ENCODE assay signal across 10 mouse cellular contexts in the genomic region with DNA sequence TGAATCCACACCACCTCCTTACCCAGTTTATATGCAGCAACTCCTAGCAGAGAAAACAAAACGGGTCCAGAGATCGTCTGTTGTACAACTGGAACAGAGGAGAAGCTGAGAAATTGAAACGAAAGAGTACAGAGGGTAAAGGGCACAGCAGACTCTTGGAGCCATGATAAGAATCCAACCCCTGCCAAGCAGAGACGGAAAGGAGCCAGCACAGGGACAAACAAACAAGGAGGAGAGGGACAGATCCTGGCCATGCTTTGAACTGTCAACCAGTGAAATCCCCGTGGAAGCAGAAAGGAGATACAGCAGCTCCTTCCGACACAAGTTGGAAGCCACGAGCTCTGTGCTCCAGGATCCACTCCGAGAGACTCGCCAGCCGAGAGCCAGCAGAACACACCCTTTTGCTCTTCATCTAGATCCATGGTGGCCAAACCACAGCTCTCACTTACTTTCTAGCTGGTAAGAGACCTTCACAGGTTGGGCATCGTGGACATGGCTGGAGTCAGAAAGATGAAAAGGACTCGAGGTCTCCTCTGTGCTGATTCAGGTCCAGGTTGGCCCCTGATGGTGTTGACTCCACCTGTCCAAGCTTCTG. TPM values are rescaled to one million over a fixed set of nuclear protein-coding genes. Genes with fewer than 3 reads are reported as not detected.
DNase-seq lines count a peak whose midpoint lies in the region; ATAC-seq and TF ChIP-seq lines count a peak whose summit lies in the region.
"Had no signal": no experiment of that assay in that cellular context is flagged by ENCODE, and none has a peak within 500 bp of the region (broad histone marks: within the 10 kb centered on the region; RNA-seq: fewer than 3 reads in every experiment).

No protein-coding gene starts in this region.

- no peaks in the 10 kb centered on the region for H3K9me3 ChIP-seq in forebrain, embryonic 10.5 days
- no peaks in the 10 kb centered on the region for H3K9me3 ChIP-seq in forebrain, embryonic 14.5 days (replicated peaks; ENCODE audit: control insufficient read depth, low read length)
- no peaks in the 10 kb centered on the region for H3K9me3 ChIP-seq in kidney, embryonic 15.5 days (replicated peaks)
- no peaks in the 10 kb centered on the region for H3K9me3 ChIP-seq in embryonic facial prominence, embryonic 14.5 days (ENCODE audit: control insufficient read depth, low read length)
- H3K9me3 ChIP-seq in liver, embryonic 12.5 days (replicated peaks): no peaks in the 10 kb centered on the region

- intact Hi-C loops in left cerebral cortex, postnatal 14 days (cut with DNase I): no loop called here

- H3K27ac ChIP-seq in forebrain, embryonic 10.5 days: no peak overlapping the region
- H3K27ac ChIP-seq in forebrain, embryonic 14.5 days (ENCODE audit: low read depth, low read length): no peak overlapping the region
- H3K27ac ChIP-seq in kidney, adult 2 months (ENCODE audit: insufficient read depth, low read depth, low read length): peak overlapping the region; percentile 97; the same call in 1 of the 2 replicates
- H3K27ac ChIP-seq in kidney, embryonic 15.5 days: no peak overlapping the region
- H3K27ac ChIP-seq in embryonic facial prominence, embryonic 14.5 days (replicated peaks; ENCODE audit: low read depth, low read length): no peak overlapping the region
- H3K27ac ChIP-seq in liver, embryonic 12.5 days: no peak overlapping the region

- no peak overlapping the region for H3K4me2 ChIP-seq in forebrain, embryonic 14.5 days (ENCODE audit: low read length)
- no peak overlapping the region for H3K4me2 ChIP-seq in kidney, embryonic 15.5 days
- no peak overlapping the region for H3K4me2 ChIP-seq in embryonic facial prominence, embryonic 14.5 days (ENCODE audit: low read depth, low read length)
- peak overlapping the region; percentile 80 for H3K4me2 ChIP-seq in liver, embryonic 12.5 days

- peaks cover 20% of the 10 kb centered on the region for H3K4me1 ChIP-seq in forebrain, embryonic 10.5 days
- peaks cover 4% of the 10 kb centered on the region for H3K4me1 ChIP-seq in forebrain, embryonic 14.5 days (ENCODE audit: control insufficient read depth, insufficient read depth, low read length)
- 0 out of 2 replicates have a peak, but pooled peaks cover 9% of the 10 kb centered on the region for H3K4me1 ChIP-seq in kidney, adult 2 months (ENCODE audit: control insufficient read depth, insufficient read depth, low read length)
- H3K4me1 ChIP-seq in kidney, embryonic 15.5 days: peaks cover 13% of the 10 kb centered on the region
- peaks cover 11% of the 10 kb centered on the region for H3K4me1 ChIP-seq in embryonic facial prominence, embryonic 14.5 days (ENCODE audit: control insufficient read depth, insufficient read depth, low read length)
- H3K4me1 ChIP-seq in liver, embryonic 12.5 days: peaks cover 26% of the 10 kb centered on the region

- TF ChIP-seq POLR2A in kidney, adult 2 months (IDR thresholded peaks at IDR 0.05; ENCODE audit: low read depth, low read length): no peak

- no peak for TF ChIP-seq CTCF in kidney, adult 2 months (conservative IDR thresholded peaks at IDR 0.05; ENCODE audit: insufficient read depth, insufficient read length, low read depth, low read length)

- H3K36me3 ChIP-seq in forebrain, embryonic 10.5 days (replicated peaks): peaks cover 51% of the 10 kb centered on the region
- peaks cover 41% of the 10 kb centered on the region for H3K36me3 ChIP-seq in forebrain, embryonic 14.5 days (ENCODE audit: control insufficient read depth, insufficient read depth, low read length)
- no peaks in the 10 kb centered on the region; the same call in none of the 2 replicates for H3K36me3 ChIP-seq in kidney, adult 2 months (ENCODE audit: control insufficient read depth, insufficient read depth, low read length)
- H3K36me3 ChIP-seq in kidney, embryonic 15.5 days: peaks cover 46% of the 10 kb centered on the region
- H3K36me3 ChIP-seq in embryonic facial prominence, embryonic 14.5 days (ENCODE audit: control insufficient read depth, insufficient read depth, low read length): peaks cover 42% of the 10 kb centered on the region
- peaks cover 47% of the 10 kb centered on the region for H3K36me3 ChIP-seq in liver, embryonic 12.5 days

- 90% methylated on average over 12 of the region's 12 CpGs for WGBS in forebrain, embryonic 10.5 days
- 89% methylated on average over 12 of the region's 12 CpGs for WGBS in forebrain, embryonic 14.5 days
- WGBS in kidney, adult 2 months: 65% methylated on average over 12 of the region's 12 CpGs
- 91% methylated on average over 12 of the region's 12 CpGs for WGBS in kidney, embryonic 15.5 days
- WGBS in embryonic facial prominence, embryonic 14.5 days: 90% methylated on average over 12 of the region's 12 CpGs
- WGBS in liver, embryonic 12.5 days (ENCODE audit: insufficient replicate concordance): 83% methylated on average over 12 of the region's 12 CpGs

- no peak overlapping the region for H3K9ac ChIP-seq in forebrain, embryonic 14.5 days (ENCODE audit: low read length)
- no peak overlapping the region for H3K9ac ChIP-seq in kidney, embryonic 15.5 days
- no peak overlapping the region for H3K9ac ChIP-seq in embryonic facial prominence, embryonic 14.5 days (ENCODE audit: low read depth, low read length)
- 0 out of 2 replicates have a peak overlapping the region, but pooled peaks have one; percentile 91 for H3K9ac ChIP-seq in liver, embryonic 12.5 days

- peak overlapping the region; percentile 93; the same call in 1 of the 2 replicates for H3K4me3 ChIP-seq in forebrain, embryonic 10.5 days
- no peak overlapping the region for H3K4me3 ChIP-seq in forebrain, embryonic 14.5 days (ENCODE audit: low read depth, low read length)
- 0 out of 2 replicates have a peak overlapping the region, but pooled peaks have one; percentile 79 for H3K4me3 ChIP-seq in kidney, adult 2 months (ENCODE audit: insufficient read depth, low read depth, low read length)
- H3K4me3 ChIP-seq in kidney, embryonic 15.5 days (replicated peaks): no peak overlapping the region
- 0 out of 2 replicates have a peak overlapping the region, but pooled peaks have one; percentile 81 for H3K4me3 ChIP-seq in embryonic facial prominence, embryonic 14.5 days (ENCODE audit: low read depth, low read length)
- no peak overlapping the region; the same call in 1 of the 2 replicates for H3K4me3 ChIP-seq in liver, embryonic 12.5 days

- DNase-seq in forebrain, embryonic 10.5 days (ENCODE audit: extremely low spot score, low spot score): no peak
- no peak for DNase-seq in forebrain, embryonic 14.5 days (ENCODE audit: low spot score)
- peak; percentile 69 for DNase-seq in kidney, adult 2 months
- DNase-seq in embryonic facial prominence, embryonic 14.5 days (ENCODE audit: low spot score): no peak
- DNase-seq in layer of hippocampus, adult 18-20 months (ENCODE audit: low spot score in 2 of 2): no peak
- no peak for DNase-seq in left cerebral cortex, postnatal 14 days (ENCODE audit: low spot score in 2 of 2)
- DNase-seq: B cell, adult 2 months; layer of hippocampus, postnatal 36 days had no signal

- H3K27me3 ChIP-seq in forebrain, embryonic 10.5 days (ENCODE audit: poor library complexity, severe bottlenecking): no peaks in the 10 kb centered on the region
- H3K27me3 ChIP-seq in forebrain, embryonic 14.5 days (replicated peaks; ENCODE audit: control insufficient read depth, insufficient read depth, low read length): no peaks in the 10 kb centered on the region
- no peaks in the 10 kb centered on the region for H3K27me3 ChIP-seq in kidney, adult 2 months (replicated peaks; ENCODE audit: control insufficient read depth, insufficient read depth, low read length)
- no peaks in the 10 kb centered on the region for H3K27me3 ChIP-seq in kidney, embryonic 15.5 days
- H3K27me3 ChIP-seq in embryonic facial prominence, embryonic 14.5 days (replicated peaks; ENCODE audit: control insufficient read depth, insufficient read depth, low read length): no peaks in the 10 kb centered on the region
- H3K27me3 ChIP-seq in liver, embryonic 12.5 days (replicated peaks): no peaks in the 10 kb centered on the region

- ATAC-seq in forebrain, embryonic 14.5 days: no peak
- no peak for ATAC-seq in kidney, embryonic 15.5 days (replicated peaks; ENCODE audit: low FRiP score)
- no peak for ATAC-seq in embryonic facial prominence, embryonic 14.5 days (ENCODE audit: low read depth)
- ATAC-seq in liver, embryonic 12.5 days: no peak

RNA-seq across cellular contexts. Expression of a gene that starts 1.5 kb away (rescaled TPM):
- polyA plus RNA-seq in forebrain, embryonic 10.5 days (2016; fragmentation: Nextera tagmentation; extraction: Ambion mirVana): 42.9 and 43.4 TPM in 2 replicates
- polyA plus RNA-seq in forebrain, embryonic 14.5 days (2014; fragmentation: Nextera tagmentation; extraction: Ambion mirVana): 33.8 and 50.1 TPM in 2 replicates
- 82.8 and 85.5 TPM in 2 replicates for polyA plus RNA-seq in kidney, adult 2 months (2012; rRNA removed)
- 36.9 and 39.0 TPM in 2 replicates for polyA plus RNA-seq in kidney, embryonic 15.5 days (2015; fragmentation: Nextera tagmentation; extraction: Ambion mirVana)
- polyA plus RNA-seq in embryonic facial prominence, embryonic 14.5 days (2014; fragmentation: Nextera tagmentation; extraction: Ambion mirVana): 37.0 and 37.5 TPM in 2 replicates
- 25.4 and 27.1 TPM in 2 replicates for polyA plus RNA-seq in liver, embryonic 12.5 days (2016; fragmentation: Nextera tagmentation; extraction: Ambion mirVana)
- 100 to 1,000 TPM; 204 to 206 TPM for total RNA-seq in layer of hippocampus, adult 18-20 months (2021)
- 100 to 1,000 TPM; 184 TPM for total RNA-seq in left cerebral cortex, postnatal 14 days (2021)

RNA-seq across cellular contexts. Expression of a gene that starts 33.6 kb away (rescaled TPM):
- polyA plus RNA-seq in forebrain, embryonic 10.5 days (2016; fragmentation: Nextera tagmentation; extraction: Ambion mirVana): 20.9 and 23.0 TPM in 2 replicates
- polyA plus RNA-seq in forebrain, embryonic 14.5 days (2014; fragmentation: Nextera tagmentation; extraction: Ambion mirVana): 15.0 and 18.8 TPM in 2 replicates
- 42.1 and 45.9 TPM in 2 replicates for polyA plus RNA-seq in kidney, adult 2 months (2012; rRNA removed)
- polyA plus RNA-seq in kidney, embryonic 15.5 days (2015; fragmentation: Nextera tagmentation; extraction: Ambion mirVana): 47.2 and 56.0 TPM in 2 replicates
- 83.8 and 102 TPM in 2 replicates for polyA plus RNA-seq in embryonic facial prominence, embryonic 14.5 days (2014; fragmentation: Nextera tagmentation; extraction: Ambion mirVana)
- 26.4 TPM in 2 replicates for polyA plus RNA-seq in liver, embryonic 12.5 days (2016; fragmentation: Nextera tagmentation; extraction: Ambion mirVana)
- 10 to 100 TPM; 20.1 to 20.3 TPM for total RNA-seq in layer of hippocampus, adult 18-20 months (2021)
- 10 to 100 TPM; 20.3 to 21.8 TPM for total RNA-seq in left cerebral cortex, postnatal 14 days (2021)

RNA-seq across cellular contexts. Expression of a gene that starts 34.2 kb away (rescaled TPM):
- polyA plus RNA-seq in forebrain, embryonic 10.5 days (2016; fragmentation: Nextera tagmentation; extraction: Ambion mirVana): 15.4 and 16.4 TPM in 2 replicates
- 9.5 and 10.2 TPM in 2 replicates for polyA plus RNA-seq in forebrain, embryonic 14.5 days (2014; fragmentation: Nextera tagmentation; extraction: Ambion mirVana)
- polyA plus RNA-seq in kidney, adult 2 months (2012; rRNA removed): 1.0 and 1.4 TPM in 2 replicates
- polyA plus RNA-seq in kidney, embryonic 15.5 days (2015; fragmentation: Nextera tagmentation; extraction: Ambion mirVana): 12.8 and 12.9 TPM in 2 replicates
- 5.2 and 5.5 TPM in 2 replicates for polyA plus RNA-seq in embryonic facial prominence, embryonic 14.5 days (2014; fragmentation: Nextera tagmentation; extraction: Ambion mirVana)
- polyA plus RNA-seq in liver, embryonic 12.5 days (2016; fragmentation: Nextera tagmentation; extraction: Ambion mirVana): 3.8 and 4.1 TPM in 2 replicates
- total RNA-seq in layer of hippocampus, adult 18-20 months (2021): 10 to 100 TPM in 1 of 2 experiments, 1 to 10 TPM in 1; 8.9 to 11.0 TPM
- 1 to 10 TPM; 7.9 to 8.0 TPM for total RNA-seq in left cerebral cortex, postnatal 14 days (2021)

RNA-seq across cellular contexts. Expression of a gene that starts 34.4 kb away (rescaled TPM):
- 70.1 and 73.4 TPM in 2 replicates for polyA plus RNA-seq in forebrain, embryonic 10.5 days (2016; fragmentation: Nextera tagmentation; extraction: Ambion mirVana)
- polyA plus RNA-seq in forebrain, embryonic 14.5 days (2014; fragmentation: Nextera tagmentation; extraction: Ambion mirVana): 36.6 and 37.1 TPM in 2 replicates
- 27.7 and 35.6 TPM in 2 replicates for polyA plus RNA-seq in kidney, adult 2 months (2012; rRNA removed)
- polyA plus RNA-seq in kidney, embryonic 15.5 days (2015; fragmentation: Nextera tagmentation; extraction: Ambion mirVana): 45.2 and 51.3 TPM in 2 replicates
- 23.9 and 25.6 TPM in 2 replicates for polyA plus RNA-seq in embryonic facial prominence, embryonic 14.5 days (2014; fragmentation: Nextera tagmentation; extraction: Ambion mirVana)
- polyA plus RNA-seq in liver, embryonic 12.5 days (2016; fragmentation: Nextera tagmentation; extraction: Ambion mirVana): 34.6 and 36.0 TPM in 2 replicates
- 10 to 100 TPM; 19.7 to 20.2 TPM for total RNA-seq in layer of hippocampus, adult 18-20 months (2021)
- total RNA-seq in left cerebral cortex, postnatal 14 days (2021): 10 to 100 TPM; 17.5 to 19.7 TPM

RNA-seq across cellular contexts. Expression of a gene that starts 37.7 kb away (rescaled TPM):
- polyA plus RNA-seq in forebrain, embryonic 10.5 days (2016; fragmentation: Nextera tagmentation; extraction: Ambion mirVana): 9.0 and 9.2 TPM in 2 replicates
- polyA plus RNA-seq in forebrain, embryonic 14.5 days (2014; fragmentation: Nextera tagmentation; extraction: Ambion mirVana): 12.5 TPM in 2 replicates
- polyA plus RNA-seq in kidney, adult 2 months (2012; rRNA removed): 62.6 and 82.4 TPM in 2 replicates
- 15.3 and 17.0 TPM in 2 replicates for polyA plus RNA-seq in kidney, embryonic 15.5 days (2015; fragmentation: Nextera tagmentation; extraction: Ambion mirVana)
- polyA plus RNA-seq in embryonic facial prominence, embryonic 14.5 days (2014; fragmentation: Nextera tagmentation; extraction: Ambion mirVana): 23.0 and 23.4 TPM in 2 replicates
- 19.1 and 21.0 TPM in 2 replicates for polyA plus RNA-seq in liver, embryonic 12.5 days (2016; fragmentation: Nextera tagmentation; extraction: Ambion mirVana)
- 10 to 100 TPM; 28.2 to 30.1 TPM for total RNA-seq in layer of hippocampus, adult 18-20 months (2021)
- 10 to 100 TPM; 26.8 to 30.6 TPM for total RNA-seq in left cerebral cortex, postnatal 14 days (2021)

Comparison
In these comparisons a context has a peak if more than half of its experiments do, and no peak if none do; other contexts are left out.
1. H3K4me3 ChIP-seq: peak in forebrain, embryonic 10.5 days (single experiment), kidney, adult 2 months (single experiment) and embryonic facial prominence, embryonic 14.5 days (single experiment); none in forebrain, embryonic 14.5 days (single experiment), kidney, embryonic 15.5 days (single experiment) and liver, embryonic 12.5 days (single experiment).